Mouse (Mus musculus): Measurements from ENCODE around the gene Tmem115. TPM values are rescaled to one million over a fixed set of nuclear protein-coding genes. Genes with fewer than 3 reads are reported as not detected.
"Not testable (repeated sequence)": the region's sequence is repeated elsewhere in the genome, so short reads cannot be mapped to it uniquely, and the experiment has no call there.

The Tmem115 gene
- polyA plus RNA-seq, 1 experiment from 2014 or later: 46.2 TPM

GRCm38 (mm10) chr9:107551890-107552355 lies 18.2 kb downstream of the Tmem115 start:
- Histone ChIP-seq H3K36me3 (peaks cover 4% of the 10 kb centered on the region), H3K4me3 (peak overlapping the region; percentile 56), H3K9ac (peak overlapping the region; percentile 84), H3K27ac (peak overlapping the region; percentile 73), H3K4me2 (peak overlapping the region; percentile 96), H3K9me3 (no peaks in the 10 kb centered on the region), H3K4me1 (peaks cover 62% of the 10 kb centered on the region), H3K27me3 (0 out of 2 replicates have a peak, but pooled peaks cover 7% of the 10 kb centered on the region)
- WGBS: 8% methylated on average over 8 of the region's 8 CpGs
- no peak for ATAC-seq (ENCODE audit: insufficient number of reproducible peaks, insufficient read depth, low FRiP score, low TSS enrichment, low read depth)

- Histone ChIP-seq H3K36me3 (peaks cover 13% of the 10 kb centered on the region), H3K4me1 (peaks cover 57% of the 10 kb centered on the region), H3K9me3 (no peaks in the 10 kb centered on the region), H3K4me3 (peak overlapping the region; percentile 66), H3K27ac (no peak overlapping the region), H3K27me3 (0 out of 2 replicates have a peak, but pooled peaks cover 7% of the 10 kb centered on the region), H3K4me2 (peak overlapping the region; percentile 96), H3K9ac (peak overlapping the region; percentile 78)
- no peak for ATAC-seq (ENCODE audit: insufficient number of reproducible peaks, insufficient read depth, low FRiP score, low TSS enrichment, low read depth)
- WGBS: 79% methylated on average over 5 of the region's 5 CpGs
Measured at GRCm38 (mm10) chr9:107552690-107553393, 19.1 kb downstream of the Tmem115 start.

- peak overlapping the region; percentile 95 for H3K27ac ChIP-seq
- peaks cover 57% of the 10 kb centered on the region for H3K4me1 ChIP-seq
Measured at GRCm38 (mm10) chr9:107553541-107554318, 20.0 kb downstream of the Tmem115 start.

GRCm38 (mm10) chr9:107554319-107554825 lies 20.6 kb downstream of the Tmem115 start:
- Histone ChIP-seq H3K9me3 (no peaks in the 10 kb centered on the region), H3K27ac (peak overlapping the region; percentile 95), H3K27me3 (0 out of 2 replicates have a peak, but pooled peaks cover 7% of the 10 kb centered on the region), H3K36me3 (peaks cover 28% of the 10 kb centered on the region), H3K4me1 (peaks cover 57% of the 10 kb centered on the region), H3K4me2 (peak overlapping the region; percentile 96), H3K4me3 (peak overlapping the region; percentile 66), H3K9ac (peak overlapping the region; percentile 86)
- WGBS: 0% methylated on average over 53 of the region's 53 CpGs
- peak; percentile 85 for ATAC-seq (ENCODE audit: insufficient number of reproducible peaks, insufficient read depth, low FRiP score, low TSS enrichment, low read depth)

More at GRCm38 (mm10) chr9:107553541-107554318, 20.0 kb downstream of the Tmem115 start:
- 5% methylated on average over 37 of the region's 37 CpGs for WGBS
- H3K36me3 ChIP-seq: peaks cover 22% of the 10 kb centered on the region
- peak overlapping the region; percentile 78 for H3K9ac ChIP-seq
- ATAC-seq (ENCODE audit: insufficient number of reproducible peaks, insufficient read depth, low FRiP score, low TSS enrichment, low read depth): peak; percentile 45
- H3K4me3 ChIP-seq: peak overlapping the region; percentile 66
- H3K9me3 ChIP-seq: no peaks in the 10 kb centered on the region
- H3K4me2 ChIP-seq: peak overlapping the region; percentile 96
- 0 out of 2 replicates have a peak, but pooled peaks cover 7% of the 10 kb centered on the region for H3K27me3 ChIP-seq

GRCm38 (mm10) chr9:107555031-107555457 lies 21.3 kb downstream of the Tmem115 start:
- peaks cover 35% of the 10 kb centered on the region for H3K36me3 ChIP-seq
- H3K4me3 ChIP-seq: peak overlapping the region; percentile 66
- H3K4me1 ChIP-seq: peaks cover 57% of the 10 kb centered on the region
- H3K27me3 ChIP-seq: 0 out of 2 replicates have a peak, but pooled peaks cover 7% of the 10 kb centered on the region
- WGBS: under 1% methylated on average over 23 of the region's 23 CpGs
- peak overlapping the region; percentile 95 for H3K27ac ChIP-seq
- peak overlapping the region; percentile 96 for H3K4me2 ChIP-seq
- H3K9ac ChIP-seq: peak overlapping the region; percentile 86
- peak; percentile 16; the same call in 1 of the 2 replicates for ATAC-seq (ENCODE audit: insufficient number of reproducible peaks, insufficient read depth, low FRiP score, low TSS enrichment, low read depth)
- H3K9me3 ChIP-seq: no peaks in the 10 kb centered on the region

GRCm38 (mm10) chr9:107555701-107556100 lies 22.0 kb downstream of the Tmem115 start:
- Histone ChIP-seq H3K4me2 (peak overlapping the region; percentile 96), H3K36me3 (peaks cover 41% of the 10 kb centered on the region), H3K27me3 (0 out of 2 replicates have a peak, but pooled peaks cover 1% of the 10 kb centered on the region), H3K9me3 (no peaks in the 10 kb centered on the region), H3K4me3 (peak overlapping the region; percentile 66), H3K9ac (peak overlapping the region; percentile 86), H3K27ac (peak overlapping the region; percentile 95), H3K4me1 (peaks cover 52% of the 10 kb centered on the region)
- no peak for ATAC-seq (ENCODE audit: insufficient number of reproducible peaks, insufficient read depth, low FRiP score, low TSS enrichment, low read depth)
- WGBS: 36% methylated on average over 2 of the region's 2 CpGs

GRCm38 (mm10) chr9:107556346-107556745 lies 22.6 kb downstream of the Tmem115 start:
- WGBS: 71% methylated on average over 3 of the region's 3 CpGs
- H3K4me1 ChIP-seq: peaks cover 46% of the 10 kb centered on the region
- no peak overlapping the region for H3K27ac ChIP-seq
- H3K27me3 ChIP-seq: no peaks in the 10 kb centered on the region
- peak overlapping the region; percentile 66 for H3K4me3 ChIP-seq
- H3K9me3 ChIP-seq: no peaks in the 10 kb centered on the region
- peak overlapping the region; percentile 86; the same call in 1 of the 2 replicates for H3K9ac ChIP-seq
- no peak for ATAC-seq (ENCODE audit: insufficient number of reproducible peaks, insufficient read depth, low FRiP score, low TSS enrichment, low read depth)
- H3K4me2 ChIP-seq: peak overlapping the region; percentile 96
- H3K36me3 ChIP-seq: peaks cover 48% of the 10 kb centered on the region

- H3K36me3 ChIP-seq: peaks cover 59% of the 10 kb centered on the region
- ATAC-seq (ENCODE audit: insufficient number of reproducible peaks, insufficient read depth, low FRiP score, low TSS enrichment, low read depth): peak; percentile 87
- peaks cover 42% of the 10 kb centered on the region for H3K4me1 ChIP-seq
- H3K27ac ChIP-seq: peak within 1 kb of the TSS; percentile 51; the same call in 1 of the 2 replicates
- H3K27me3 ChIP-seq: no peaks in the 10 kb centered on the region
- WGBS: 0% methylated on average over 44 of the region's 46 CpGs
- peak within 1 kb of the TSS; percentile 87 for H3K9ac ChIP-seq
- peak within 1 kb of the TSS; percentile 83 for H3K4me2 ChIP-seq
- H3K4me3 ChIP-seq: peak within 1 kb of the TSS; percentile 91
- no peaks in the 10 kb centered on the region for H3K9me3 ChIP-seq
Measured at GRCm38 (mm10) chr9:107563029-107563581, 29.4 kb downstream of the Tmem115 start, which contains the start of gene Tusc2. TSS of gene Tusc2 (plus strand) at chr9:107563255.

- H3K36me3 ChIP-seq: peaks cover 37% of the 10 kb centered on the region
- 47% methylated on average over 5 of the region's 5 CpGs for WGBS
- H3K4me3 ChIP-seq; ATAC-seq (ENCODE audit: insufficient number of reproducible peaks, insufficient read depth, low FRiP score, low TSS enrichment, low read depth); H3K9ac ChIP-seq; H3K27me3 ChIP-seq; H3K9me3 ChIP-seq: not testable (repeated sequence)
- peak overlapping the region; percentile 19; the same call in 1 of the 2 replicates for H3K4me2 ChIP-seq
- H3K4me1 ChIP-seq: peaks cover 50% of the 10 kb centered on the region
- H3K27ac ChIP-seq: 0 out of 2 replicates have a peak overlapping the region, but pooled peaks have one; percentile 18
Measured at GRCm38 (mm10) chr9:107565556-107565955, 31.8 kb downstream of the Tmem115 start.

- Histone ChIP-seq H3K4me3 (peak overlapping the region; percentile 2; the same call in 1 of the 2 replicates), H3K9me3 (no peaks in the 10 kb centered on the region), H3K4me2 (peak overlapping the region; percentile 21), H3K27me3 (no peaks in the 10 kb centered on the region), H3K9ac (no peak overlapping the region), H3K27ac (peak overlapping the region; percentile 91; the same call in 1 of the 2 replicates), H3K36me3 (peaks cover 37% of the 10 kb centered on the region), H3K4me1 (peaks cover 57% of the 10 kb centered on the region)
- ATAC-seq (ENCODE audit: insufficient number of reproducible peaks, insufficient read depth, low FRiP score, low TSS enrichment, low read depth): no peak
- WGBS: 55% methylated on average over 15 of the region's 15 CpGs
Measured at GRCm38 (mm10) chr9:107566041-107566709, 32.4 kb downstream of the Tmem115 start.
